Mouse (Mus musculus): Measurements from ENCODE around the gene Catsperg1.

DNA sequence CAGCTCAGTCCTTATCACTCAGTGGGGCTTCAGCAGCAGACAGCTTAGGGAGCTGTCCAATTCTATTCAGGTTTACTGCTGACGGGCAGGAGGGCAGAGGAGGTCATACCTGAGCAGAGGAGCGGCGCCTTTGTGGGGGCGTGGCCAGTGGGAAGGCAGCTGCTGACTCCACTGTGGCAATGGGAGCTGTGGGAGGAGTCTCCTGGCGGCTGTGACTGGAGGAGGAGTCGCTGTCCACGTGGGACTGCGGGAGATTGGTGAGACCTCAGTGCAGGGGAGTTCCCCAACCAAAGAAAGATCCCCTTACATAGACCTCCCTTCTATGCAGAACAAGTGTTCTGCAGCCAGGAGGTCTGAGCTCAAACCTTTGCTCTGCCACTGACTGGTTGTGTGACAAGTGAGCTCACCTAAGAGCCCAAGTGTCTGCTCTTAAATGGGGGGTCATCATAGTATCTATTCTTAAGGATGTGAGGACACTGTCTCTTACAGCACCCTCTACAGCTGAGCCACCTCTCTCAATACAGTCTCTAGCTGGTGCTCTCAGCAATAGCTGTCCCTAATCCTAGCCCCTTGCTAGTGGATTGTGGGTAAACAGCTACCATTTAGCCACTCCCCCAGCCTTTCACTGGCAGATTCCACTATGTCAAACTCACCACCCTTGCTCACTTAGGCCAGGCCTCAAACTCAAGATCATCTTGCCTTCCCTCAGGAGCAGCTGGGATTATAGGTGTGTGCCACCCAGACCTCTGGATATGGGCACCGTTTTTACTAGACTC, 50.9 kb downstream of the Catsperg1 start:
- TF ChIP-seq CTCF (conservative IDR thresholded peaks at IDR 0.05; ENCODE audit: low read length), result no peak
- TF ChIP-seq POU5F1 (IDR thresholded peaks at IDR 0.05; ENCODE audit: borderline replicate concordance, low read length), result no peak
- TF ChIP-seq NANOG (IDR thresholded peaks at IDR 0.05; ENCODE audit: borderline replicate concordance, low read length), result no peak

All from E14TG2a.4 (cell line).